Mouse (Mus musculus) gonadal fat pad, adult 2 months (tissue): ENCODE data around the gene Vamp8. TPM values are rescaled to one million over a fixed set of nuclear protein-coding genes. Genes with fewer than 3 reads are reported as not detected.

Experiments used
- DNase-seq: peaks from one replicate; pipeline ENCODE4 v3.0.0-alpha.2; 2012; ENCODE audit warnings: low read depth
- polyA plus RNA-seq: library from polyadenylated mRNA; depleted of rRNA; stranded (reverse); fragments of >200 nt; gene quantifications from 2 replicates; pipeline ENCODE4 v1.2.3, GENCODE M21; 2012; rRNA removed

Vamp8 gene
- polyA plus RNA-seq, 1 experiment: 190 TPM

DNA sequence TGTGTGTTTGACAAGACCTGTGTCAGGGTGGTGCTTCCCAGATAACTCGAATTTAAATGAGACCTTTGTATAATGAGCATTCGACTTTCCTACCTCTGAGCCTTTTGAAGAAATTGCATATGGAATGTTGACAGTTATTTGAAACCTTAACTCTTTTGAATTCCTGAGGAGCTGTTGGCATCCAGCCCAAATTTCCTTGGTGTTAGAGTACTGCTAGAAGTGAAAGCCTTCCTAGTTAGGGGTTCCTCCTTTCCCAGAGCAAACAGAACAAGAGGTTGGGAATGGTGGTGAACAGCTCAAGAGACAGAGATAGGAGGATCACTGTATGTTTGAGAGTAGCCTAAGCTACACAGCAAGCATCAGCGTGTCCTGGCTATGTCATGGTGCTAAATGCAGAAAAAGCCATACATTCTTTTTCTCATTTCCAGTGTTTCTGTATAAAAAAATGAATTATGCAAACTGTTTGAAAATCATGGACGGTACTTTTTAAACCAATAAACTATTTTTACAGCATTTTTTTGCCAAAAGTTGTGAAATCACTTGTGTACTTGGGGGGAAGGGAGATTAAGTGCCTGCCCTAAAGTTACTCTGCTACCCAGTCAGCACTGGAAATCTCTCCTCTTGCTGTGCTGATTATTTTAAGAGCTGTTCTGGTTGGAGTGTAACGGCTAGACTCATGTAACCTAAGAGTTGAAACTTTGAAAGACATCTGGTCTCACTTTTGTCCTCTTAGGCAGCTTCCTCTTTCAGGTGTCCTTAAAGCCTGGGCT is 37.7 kb downstream of the Vamp8 start:
- no peak for DNase-seq

- DNase-seq: no peak
Measured at GRCm38 (mm10) chr6:72350214-72350613, 40.3 kb downstream of the Vamp8 start.

- no peak for DNase-seq
Measured at GRCm38 (mm10) chr6:72348411-72348810, 42.1 kb downstream of the Vamp8 start.

DNA sequence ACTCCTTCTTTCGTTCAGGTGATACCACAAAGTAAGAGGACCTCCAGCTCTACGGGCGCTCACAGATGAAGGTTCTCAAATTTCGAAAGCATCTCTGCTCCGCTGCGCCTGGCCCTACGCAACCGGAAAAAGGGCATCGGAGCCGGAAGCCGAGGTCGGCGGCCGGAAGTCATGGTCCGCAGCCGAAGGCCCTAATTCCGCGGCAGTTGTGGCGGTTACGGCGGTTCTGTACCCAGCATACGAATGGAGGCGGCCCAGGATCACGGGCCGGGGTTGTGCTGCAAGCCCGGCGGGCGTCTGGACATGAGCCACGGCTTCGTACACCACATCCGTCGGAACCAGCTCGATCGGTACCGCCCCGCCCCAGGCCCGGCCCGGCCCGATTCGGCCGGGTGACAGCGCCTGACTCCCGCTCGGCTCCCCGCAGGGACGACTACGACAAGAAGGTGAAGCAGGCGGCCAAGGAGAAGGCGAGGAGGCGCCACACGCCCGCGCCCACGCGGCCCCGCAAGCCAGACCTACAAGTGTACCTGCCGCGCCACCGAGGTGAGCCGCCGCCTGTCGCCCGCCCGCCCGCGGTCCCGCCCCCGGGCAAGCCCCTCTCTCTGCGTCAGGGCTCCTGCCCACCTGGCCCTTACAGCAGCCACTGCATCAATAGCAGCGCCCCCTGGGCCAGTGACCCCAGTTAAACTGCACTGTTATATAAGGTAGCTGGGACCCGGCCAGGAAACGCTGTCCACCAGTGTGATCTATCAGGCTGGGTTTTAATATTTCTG is 43.1 kb downstream of the Vamp8 start, which contains the start of gene 0610030E20Rik:
Gene 0610030E20Rik, plus strand, starts transcription at position 152 of the 776 bp plus-strand sequence.
- DNase-seq: no peak

GRCm38 (mm10) chr6:72346261-72346660 is 44.2 kb downstream of the Vamp8 start:
- DNase-seq: no peak

GRCm38 (mm10) chr6:72345633-72346032 is 44.9 kb downstream of the Vamp8 start:
- no peak for DNase-seq

DNA sequence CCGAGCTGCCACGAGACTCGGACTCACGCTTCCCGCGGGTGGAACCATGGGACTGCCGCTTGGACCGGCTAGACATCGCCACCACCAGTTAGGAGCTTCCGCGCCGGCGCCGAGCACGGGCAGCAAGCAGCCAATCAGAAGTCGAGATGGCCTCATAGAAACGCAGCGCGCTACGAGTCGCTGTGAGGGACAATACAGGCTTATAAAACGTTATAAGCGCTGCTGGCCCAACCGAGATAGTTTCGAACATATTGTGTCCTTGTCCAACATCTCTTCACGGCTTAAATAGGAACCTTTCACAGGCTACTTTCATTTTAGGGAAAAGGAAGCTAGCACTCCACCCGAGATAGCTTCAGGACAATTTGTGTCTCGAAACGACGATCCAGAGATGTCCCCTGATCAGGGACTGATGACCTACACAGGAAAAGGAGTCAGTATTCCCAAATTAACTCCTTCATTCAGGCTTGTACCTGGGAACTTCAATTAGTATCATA is 45.4 kb downstream of the Vamp8 start, which contains the start of gene Usp39:
Gene Usp39, minus strand, starts transcription at position 111 of the 494 bp plus-strand sequence.
- DNase-seq: peak; percentile 61

GRCm38 (mm10) chr6:72344396-72345073 is 46.0 kb downstream of the Vamp8 start:
- DNase-seq: no peak

GRCm38 (mm10) chr6:72340481-72340880 is 50.0 kb downstream of the Vamp8 start:
- no peak for DNase-seq

Other genes with a start within 250 kb of the Vamp8 start
- 7.4 and 8.2 TPM in 2 replicates for gene Atoh8, start 155.1 kb downstream of the Vamp8 start, polyA plus RNA-seq
- gene Sftpb, start 86.1 kb downstream of the Vamp8 start, polyA plus RNA-seq: 0.19 and 0.27 TPM in 2 replicates
- 24.3 and 26.5 TPM in 2 replicates for gene Usp39, start 45.5 kb downstream of the Vamp8 start, polyA plus RNA-seq
- 16.9 and 20.3 TPM in 2 replicates for gene 0610030E20Rik, start 43.4 kb downstream of the Vamp8 start, polyA plus RNA-seq
- 19.0 and 23.6 TPM in 2 replicates for gene Tmem150a, start 35.3 kb downstream of the Vamp8 start, polyA plus RNA-seq
- 142 and 189 TPM in 2 replicates for gene Rnf181, start 23.7 kb downstream of the Vamp8 start, polyA plus RNA-seq
- 14.8 and 17.5 TPM in 2 replicates for gene Vamp5, start 10.2 kb downstream of the Vamp8 start, polyA plus RNA-seq
- gene Ggcx, start 23.6 kb upstream of the Vamp8 start, polyA plus RNA-seq: 26.9 and 27.5 TPM in 2 replicates
- 177 and 192 TPM in 2 replicates for gene Mat2a, start 48.9 kb upstream of the Vamp8 start, polyA plus RNA-seq
- gene Sh2d6, start 131.0 kb upstream of the Vamp8 start, polyA plus RNA-seq: 3.3 and 3.7 TPM in 2 replicates
- 138 TPM in 2 replicates for gene Capg, start 153.7 kb upstream of the Vamp8 start, polyA plus RNA-seq
- gene Elmod3, start 207.7 kb upstream of the Vamp8 start, polyA plus RNA-seq: 29.9 and 32.8 TPM in 2 replicates
- gene Retsat, start 207.8 kb upstream of the Vamp8 start, polyA plus RNA-seq: 55.1 and 64.5 TPM in 2 replicates
- 66.5 and 75.6 TPM in 2 replicates for gene Tgoln1, start 226.3 kb upstream of the Vamp8 start, polyA plus RNA-seq